Mouse (Mus musculus) macrophage (primary cell): Measurements from ENCODE around the gene Sytl5. TPM values are rescaled to one million over a fixed set of nuclear protein-coding genes. Genes with fewer than 3 reads are reported as not detected.

Experiments used
- H3K27ac ChIP-seq: fragments of 350-480 bp; formaldehyde crosslinking; 2 replicates; pipeline ENCODE4 v1.9.0; 2021
- H3K36me3 ChIP-seq: fragments of 350-480 bp; formaldehyde crosslinking; 2 replicates; pipeline ENCODE4 v1.9.0; 2021; ENCODE audit errors: inconsistent target
- H3K4me3 ChIP-seq: fragments of 350-480 bp; formaldehyde crosslinking; 2 replicates; pipeline ENCODE4 v1.9.0; 2021; ENCODE audit errors: inconsistent target
- H3K79me2 ChIP-seq: fragments of 350-480 bp; formaldehyde crosslinking; 2 replicates; pipeline ENCODE4 v1.9.0; 2021; ENCODE audit errors: inconsistent target
- WGBS: methylation state at CpG from one replicate; pipeline ENCODE4 v1.1.7; 2026; ENCODE audit warnings: inconsistent platforms; ENCODE audit not compliant: missing documents; 5-methylcytosine and 5-hydroxymethylcytosine counted together
- polyA plus RNA-seq: library from polyadenylated mRNA; stranded (reverse); fragments of 250-400 nt; gene quantifications from 3 replicates; pipeline ENCODE4 v1.2.4, GENCODE M21; 2018; ENCODE audit warnings: inconsistent platforms
- total RNA-seq, 78 experiments: library from RNA; depleted of rRNA; stranded (reverse); fragments of 250-400 nt; gene quantifications; 1 replicate in 9 of 78; 2 replicates in 24 of 78; 3 replicates in 43 of 78; 4 replicates in 2 of 78; pipeline ENCODE4 v1.2.4; 2018; ENCODE audit warnings: inconsistent platforms in 56 of 78

The Sytl5 gene
- total RNA-seq (2018; cell fraction: chromatin; rRNA removed) = not detected
- total RNA-seq (2018; cell fraction: cytosol; rRNA removed) = not detected
- total RNA-seq (2018; cell fraction: nucleus; rRNA removed) = not detected
- not detected in 3 replicates for polyA plus RNA-seq

GRCm38 (mm10) chrX:9885322-9885721 lies at the start of gene Sytl5:
TSS of gene Sytl5 (plus strand) at chrX:9885622.
- Histone ChIP-seq H3K79me2 (no peaks in the 10 kb centered on the region), H3K27ac (no peak within 1 kb of the TSS), H3K36me3 (no peaks in the 10 kb centered on the region), H3K4me3 (no peak within 1 kb of the TSS)
- 75% methylated on average over 2 of the region's 2 CpGs for WGBS

- no peaks in the 10 kb centered on the region for H3K79me2 ChIP-seq
- no peaks in the 10 kb centered on the region for H3K36me3 ChIP-seq
- no peak within 1 kb of the TSS for H3K4me3 ChIP-seq
- 72% methylated on average over 3 of the region's 3 CpGs for WGBS
- H3K27ac ChIP-seq = no peak within 1 kb of the TSS
These were observed 38.8 kb upstream of the Sytl5 start, which contains the start of gene Hypm for GRCm38 (mm10) chrX:9846628-9847027. TSS of gene Hypm (plus strand) at chrX:9846928.

- no peaks in the 10 kb centered on the region for H3K36me3 ChIP-seq
- 67% methylated on average over 1 of the region's 1 CpGs for WGBS
- H3K27ac ChIP-seq = no peak within 1 kb of the TSS
- H3K79me2 ChIP-seq = no peaks in the 10 kb centered on the region
- no peak within 1 kb of the TSS for H3K4me3 ChIP-seq
These were observed 36.0 kb upstream of the Sytl5 start, which contains the start of gene H2al3 for GRCm38 (mm10) chrX:9849403-9849802. TSS of gene H2al3 (plus strand) at chrX:9849703.

- 92% methylated on average over 2 of the region's 2 CpGs for WGBS
- no peak overlapping the region for H3K4me3 ChIP-seq
- no peak overlapping the region for H3K27ac ChIP-seq
- no peaks in the 10 kb centered on the region for H3K36me3 ChIP-seq
- H3K79me2 ChIP-seq = no peaks in the 10 kb centered on the region
These were observed 23.6 kb upstream of the Sytl5 start for GRCm38 (mm10) chrX:9861859-9862258.

GRCm38 (mm10) chrX:9875519-9875918 lies 9.9 kb upstream of the Sytl5 start:
- H3K27ac ChIP-seq = no peak overlapping the region
- WGBS = 67% methylated on average over 2 of the region's 2 CpGs
- H3K36me3 ChIP-seq = no peaks in the 10 kb centered on the region
- no peaks in the 10 kb centered on the region for H3K79me2 ChIP-seq
- no peak overlapping the region for H3K4me3 ChIP-seq

GRCm38 (mm10) chrX:9909572-9909971 lies 24.1 kb downstream of the Sytl5 start:
- Histone ChIP-seq H3K36me3 (no peaks in the 10 kb centered on the region), H3K4me3 (no peak overlapping the region), H3K79me2 (no peaks in the 10 kb centered on the region), H3K27ac (no peak overlapping the region)
- WGBS = no CpG with 5 or more reads among the region's 2 CpGs

- Histone ChIP-seq H3K36me3 (no peaks in the 10 kb centered on the region), H3K4me3 (no peak overlapping the region), H3K27ac (no peak overlapping the region), H3K79me2 (no peaks in the 10 kb centered on the region)
These were observed 48.4 kb downstream of the Sytl5 start for GRCm38 (mm10) chrX:9933839-9934238.

GRCm38 (mm10) chrX:9984094-9984669 lies 98.8 kb downstream of the Sytl5 start:
- Histone ChIP-seq H3K36me3 (no peaks in the 10 kb centered on the region), H3K27ac (no peak overlapping the region), H3K79me2 (no peaks in the 10 kb centered on the region), H3K4me3 (no peak overlapping the region)

GRCm38 (mm10) chrX:10000718-10001117 lies 115.3 kb downstream of the Sytl5 start:
- Histone ChIP-seq H3K4me3 (no peak overlapping the region), H3K36me3 (no peaks in the 10 kb centered on the region), H3K27ac (no peak overlapping the region), H3K79me2 (no peaks in the 10 kb centered on the region)
- WGBS = 71% methylated on average over 1 of the region's 1 CpGs

GRCm38 (mm10) chrX:10005946-10006345 lies 120.5 kb downstream of the Sytl5 start:
- Histone ChIP-seq H3K79me2 (no peaks in the 10 kb centered on the region), H3K27ac (no peak overlapping the region), H3K4me3 (no peak overlapping the region), H3K36me3 (no peaks in the 10 kb centered on the region)
- WGBS = 63% methylated on average over 1 of the region's 1 CpGs

- 91% methylated on average over 1 of the region's 1 CpGs for WGBS
- Histone ChIP-seq H3K36me3 (no peaks in the 10 kb centered on the region), H3K79me2 (no peaks in the 10 kb centered on the region), H3K27ac (no peak overlapping the region), H3K4me3 (no peak overlapping the region)
These were observed 122.4 kb downstream of the Sytl5 start for GRCm38 (mm10) chrX:10007675-10008270.

GRCm38 (mm10) chrX:10010202-10010601 lies 124.8 kb downstream of the Sytl5 start:
- Histone ChIP-seq H3K79me2 (no peaks in the 10 kb centered on the region), H3K27ac (no peak overlapping the region), H3K4me3 (no peak overlapping the region), H3K36me3 (no peaks in the 10 kb centered on the region)

- Histone ChIP-seq H3K4me3 (no peak overlapping the region), H3K79me2 (no peaks in the 10 kb centered on the region), H3K27ac (no peak overlapping the region), H3K36me3 (no peaks in the 10 kb centered on the region)
These were observed 149.2 kb downstream of the Sytl5 start for GRCm38 (mm10) chrX:10034666-10035065.
